Mouse (Mus musculus): Measurements from ENCODE around the gene Lcmt1.

The Lcmt1 gene

GRCm38 (mm10) chr7:123369759-123370481 is at the start of gene Lcmt1, which contains the start of gene Arhgap17:
Gene Lcmt1 (plus strand): TSS chr7:123369784.
Gene Arhgap17 (minus strand): TSS chr7:123369915.
- DNase-seq (ENCODE audit: low read depth, low spot score), result peak; percentile 97

GRCm38 (mm10) chr7:123322452-123323121 is 47.0 kb upstream of the Lcmt1 start:
- DNase-seq (ENCODE audit: low read depth, low spot score), result no peak

- DNase-seq (ENCODE audit: low read depth, low spot score), result no peak
Measured at GRCm38 (mm10) chr7:123323388-123323787, 46.2 kb upstream of the Lcmt1 start.

GRCm38 (mm10) chr7:123324105-123324504 is 45.5 kb upstream of the Lcmt1 start:
- no peak for DNase-seq (ENCODE audit: low read depth, low spot score)

- no peak for DNase-seq (ENCODE audit: low read depth, low spot score)
Measured at GRCm38 (mm10) chr7:123326062-123326461, 43.5 kb upstream of the Lcmt1 start.

GRCm38 (mm10) chr7:123326901-123327300 is 42.7 kb upstream of the Lcmt1 start:
- DNase-seq (ENCODE audit: low read depth, low spot score), result peak; percentile 65

GRCm38 (mm10) chr7:123327909-123328308 is 41.7 kb upstream of the Lcmt1 start:
- no peak for DNase-seq (ENCODE audit: low read depth, low spot score)

- DNase-seq (ENCODE audit: low read depth, low spot score), result peak; percentile 95
Measured at GRCm38 (mm10) chr7:123330506-123330905, 39.1 kb upstream of the Lcmt1 start.

GRCm38 (mm10) chr7:123336322-123336721 is 33.3 kb upstream of the Lcmt1 start:
- DNase-seq (ENCODE audit: low read depth, low spot score), result no peak

GRCm38 (mm10) chr7:123338351-123338750 is 31.2 kb upstream of the Lcmt1 start:
- DNase-seq (ENCODE audit: low read depth, low spot score), result no peak

GRCm38 (mm10) chr7:123341896-123342295 is 27.7 kb upstream of the Lcmt1 start:
- DNase-seq (ENCODE audit: low read depth, low spot score), result no peak

- DNase-seq (ENCODE audit: low read depth, low spot score), result no peak
Measured at GRCm38 (mm10) chr7:123344079-123344780, 25.4 kb upstream of the Lcmt1 start.

GRCm38 (mm10) chr7:123345041-123345544 is 24.5 kb upstream of the Lcmt1 start:
- no peak for DNase-seq (ENCODE audit: low read depth, low spot score)

GRCm38 (mm10) chr7:123346631-123347290 is 22.8 kb upstream of the Lcmt1 start:
- DNase-seq (ENCODE audit: low read depth, low spot score), result no peak

- DNase-seq (ENCODE audit: low read depth, low spot score), result no peak
Measured at GRCm38 (mm10) chr7:123349813-123350212, 19.8 kb upstream of the Lcmt1 start.

GRCm38 (mm10) chr7:123350243-123350642 is 19.3 kb upstream of the Lcmt1 start:
- no peak for DNase-seq (ENCODE audit: low read depth, low spot score)

- DNase-seq (ENCODE audit: low read depth, low spot score), result no peak
Measured at GRCm38 (mm10) chr7:123353081-123353480, 16.5 kb upstream of the Lcmt1 start.

GRCm38 (mm10) chr7:123353879-123354278 is 15.7 kb upstream of the Lcmt1 start:
- DNase-seq (ENCODE audit: low read depth, low spot score), result no peak

GRCm38 (mm10) chr7:123354392-123354791 is 15.2 kb upstream of the Lcmt1 start:
- no peak for DNase-seq (ENCODE audit: low read depth, low spot score)

- no peak for DNase-seq (ENCODE audit: low read depth, low spot score)
Measured at GRCm38 (mm10) chr7:123354851-123355250, 14.7 kb upstream of the Lcmt1 start.

- DNase-seq (ENCODE audit: low read depth, low spot score), result peak; percentile 76
Measured at GRCm38 (mm10) chr7:123356158-123356557, 13.4 kb upstream of the Lcmt1 start.

GRCm38 (mm10) chr7:123359101-123359500 is 10.5 kb upstream of the Lcmt1 start:
- DNase-seq (ENCODE audit: low read depth, low spot score), result no peak
